Mouse (Mus musculus): ENCODE data around the gene Olfr1356.
"Not testable (repeated sequence)": the region's sequence is repeated elsewhere in the genome, so short reads cannot be mapped to it uniquely, and the experiment has no call there.

Gene Olfr1356

DNA sequence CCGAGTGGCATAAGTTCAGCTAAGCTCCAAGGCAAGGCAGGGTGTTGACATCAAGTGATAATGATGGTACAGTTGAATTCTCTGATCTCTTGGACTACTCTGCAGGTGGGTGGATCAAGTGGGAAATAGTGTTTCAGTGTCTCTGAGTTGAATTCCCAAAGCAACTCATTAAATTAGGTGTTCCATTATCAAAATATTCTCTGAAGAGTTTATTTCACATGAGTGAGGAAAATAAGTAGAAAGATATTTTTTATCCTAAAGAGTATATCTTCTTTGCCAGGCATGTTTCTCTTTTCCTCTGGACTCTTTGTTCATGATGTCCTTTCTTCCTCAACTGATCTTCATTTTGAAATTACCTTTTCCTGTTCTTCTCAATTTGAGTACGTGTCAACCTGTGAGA is at the start of gene Olfr1356:
TSS of gene Olfr1356 (minus strand) at position 101 of the 400 bp plus-strand sequence.
- no peak for DNase-seq (ENCODE audit: low spot score in 2 of 2)

DNA sequence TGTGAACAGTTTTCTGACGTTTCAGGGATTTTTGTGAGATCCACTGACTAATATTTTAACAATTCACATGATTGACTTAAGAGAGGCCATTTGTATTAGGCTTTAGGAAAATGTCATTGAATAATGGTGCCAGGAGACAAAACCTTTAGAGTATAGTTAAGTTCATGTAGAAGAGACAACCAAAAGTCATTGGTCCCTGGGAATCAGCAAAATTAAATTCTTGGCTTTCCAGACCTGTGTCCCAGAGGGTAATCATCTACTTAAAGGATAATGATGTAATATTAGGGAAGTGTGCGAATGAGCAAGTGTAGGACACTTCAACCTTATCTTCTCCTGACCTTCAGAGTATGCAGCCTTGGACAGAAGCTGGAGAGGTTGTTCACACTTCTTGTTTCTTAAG is 23.3 kb upstream of the Olfr1356 start, which contains the start of gene Olfr1355:
TSS of gene Olfr1355 (plus strand) at position 301 of the 400 bp plus-strand sequence.
- DNase-seq (ENCODE audit: low spot score in 2 of 2): no peak

GRCm38 (mm10) chr10:78840456-78840855 is 11.5 kb downstream of the Olfr1356 start:
- DNase-seq (ENCODE audit: low spot score in 2 of 2): not testable (repeated sequence)

- no peak for DNase-seq (ENCODE audit: low spot score in 2 of 2)
Observed at GRCm38 (mm10) chr10:78812358-78813060, 39.5 kb downstream of the Olfr1356 start.

GRCm38 (mm10) chr10:78801449-78801848 is 50.5 kb downstream of the Olfr1356 start:
- DNase-seq (ENCODE audit: low spot score in 2 of 2): no peak

All from spleen, postnatal 10 days (tissue).